Mouse (Mus musculus) right cerebral cortex, postnatal 4 days (tissue): ENCODE data around the gene C2cd5.

Source experiments
- DNase-seq: peaks from one replicate; pipeline ENCODE4 v3.0.0-alpha.2; 2022

Gene C2cd5

DNA sequence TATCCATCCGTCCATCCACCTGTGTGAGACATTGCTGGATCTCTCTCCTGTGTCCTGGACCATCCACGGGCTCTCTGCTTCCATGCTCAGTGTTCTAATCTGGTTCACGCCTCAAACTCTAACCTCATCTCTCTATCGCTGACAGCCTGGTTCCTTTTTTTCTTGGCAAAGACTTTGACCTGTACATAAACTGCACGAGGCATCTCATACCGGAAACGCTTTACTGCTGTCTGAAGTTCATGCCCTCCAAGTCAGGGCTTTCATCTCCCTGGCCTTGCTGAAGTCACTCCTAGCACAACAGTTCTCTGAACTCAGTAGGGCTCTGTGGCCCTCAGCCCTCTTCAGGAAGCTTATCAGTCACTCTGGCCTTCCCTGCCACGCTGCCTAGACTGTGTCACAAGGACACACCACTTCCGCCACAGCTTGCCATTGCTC is 15.1 kb upstream of the C2cd5 start:
- DNase-seq = no peak

DNA sequence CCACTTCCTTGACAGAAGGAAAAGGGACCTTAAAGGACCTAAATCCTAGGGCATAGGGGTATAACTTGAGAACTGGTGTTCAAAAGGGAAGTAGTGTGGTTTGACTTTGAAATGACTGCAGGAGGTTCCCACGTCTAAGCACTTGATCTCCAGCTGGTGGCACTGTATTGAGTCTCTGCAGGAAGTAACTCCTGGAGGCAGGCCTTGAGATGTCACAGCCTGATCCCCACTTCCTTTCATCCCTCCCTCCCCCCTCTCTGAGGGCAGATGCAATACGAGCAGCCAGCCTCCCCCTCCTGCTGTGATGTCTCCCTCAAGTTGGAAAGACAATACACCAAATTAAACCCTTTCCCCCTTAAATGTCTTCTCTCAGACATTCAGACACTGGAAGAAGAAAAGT is 14.6 kb upstream of the C2cd5 start:
- no peak for DNase-seq

DNA sequence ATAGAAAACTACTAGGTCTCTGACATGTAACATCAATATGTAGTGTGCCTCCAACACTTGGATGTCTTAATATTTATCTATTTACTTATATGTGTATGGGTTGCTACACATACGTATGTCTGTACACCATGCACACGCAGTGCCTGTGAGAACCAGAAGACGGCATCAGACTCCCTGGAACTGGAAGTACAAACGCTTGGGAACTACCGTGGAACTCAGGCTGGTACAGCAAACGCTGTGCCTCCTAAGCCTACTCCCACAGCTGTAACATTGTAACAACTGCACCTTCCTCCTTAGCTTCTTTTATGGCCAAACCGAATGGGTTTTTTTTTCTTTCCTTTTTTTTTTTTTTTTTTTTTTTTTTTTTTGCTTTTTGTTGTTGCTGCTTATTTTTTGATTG is 10.4 kb upstream of the C2cd5 start:
- DNase-seq = no peak

DNA sequence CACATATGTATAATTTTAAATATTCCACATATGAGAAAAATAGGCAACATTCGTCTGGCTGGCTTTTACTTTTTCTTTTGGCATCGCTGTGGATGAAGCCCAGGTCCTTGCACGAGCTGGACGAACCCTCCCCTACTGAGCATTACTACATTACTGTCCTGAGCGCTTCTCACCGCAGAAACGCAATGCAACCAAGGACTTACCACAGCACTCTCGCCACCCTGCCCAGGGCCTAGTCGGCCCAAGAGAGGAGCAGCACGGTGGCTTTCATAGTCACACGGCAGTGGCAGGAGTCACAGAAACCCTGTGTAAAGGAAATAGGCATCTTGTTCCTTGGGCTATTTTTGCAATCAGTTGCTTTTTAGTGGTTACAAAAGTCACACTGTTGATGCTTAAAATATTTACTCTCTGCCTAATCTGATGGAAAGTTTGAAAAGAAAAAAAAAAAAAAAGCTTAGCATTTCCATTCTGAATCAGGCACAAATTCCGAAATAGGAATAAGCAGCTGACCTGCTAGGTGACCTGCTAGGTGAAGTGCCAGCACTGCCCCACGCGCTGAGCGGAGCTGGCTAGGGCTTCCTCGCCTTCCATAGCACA is 9.8 kb upstream of the C2cd5 start:
- DNase-seq = no peak

DNA sequence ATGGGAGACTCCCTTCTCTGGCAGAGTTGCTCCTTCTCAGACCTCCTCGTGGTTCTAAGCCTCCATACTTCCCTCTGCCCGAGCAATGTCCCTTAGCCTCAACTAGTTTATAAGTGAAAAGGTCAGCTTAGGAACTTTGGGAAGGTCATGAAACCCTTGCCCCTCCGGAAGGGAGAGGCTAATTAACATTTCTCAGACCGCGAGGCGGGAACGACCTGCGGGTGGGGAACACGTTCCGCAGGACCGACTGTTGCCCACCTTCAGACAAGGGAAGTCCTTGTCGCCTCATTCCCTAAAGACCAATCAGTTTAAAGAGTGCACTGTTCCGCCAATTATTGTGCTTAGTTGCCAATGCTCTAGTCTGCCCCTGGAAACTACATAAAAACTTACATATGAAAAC is 8.1 kb upstream of the C2cd5 start:
- DNase-seq = no peak

DNA sequence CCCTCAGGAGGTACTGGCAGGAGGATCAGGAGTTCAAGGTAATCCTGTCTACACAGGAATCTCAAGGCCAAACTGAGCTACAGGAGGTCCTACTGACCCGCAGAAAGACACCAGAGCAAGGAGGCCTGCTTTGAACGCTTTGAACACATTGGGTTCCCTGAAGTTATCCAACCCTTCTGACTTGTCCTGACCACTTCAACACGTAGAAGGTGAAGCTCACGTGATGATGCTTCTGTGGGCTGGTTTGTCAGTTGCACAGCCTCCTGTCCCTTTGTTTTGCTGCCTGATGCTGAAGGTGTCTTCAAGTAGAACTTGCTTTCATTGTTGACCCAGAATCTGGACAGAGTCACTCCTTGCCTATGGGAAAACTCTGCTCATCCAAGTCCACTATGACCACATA is 7.7 kb upstream of the C2cd5 start:
- no peak for DNase-seq

DNA sequence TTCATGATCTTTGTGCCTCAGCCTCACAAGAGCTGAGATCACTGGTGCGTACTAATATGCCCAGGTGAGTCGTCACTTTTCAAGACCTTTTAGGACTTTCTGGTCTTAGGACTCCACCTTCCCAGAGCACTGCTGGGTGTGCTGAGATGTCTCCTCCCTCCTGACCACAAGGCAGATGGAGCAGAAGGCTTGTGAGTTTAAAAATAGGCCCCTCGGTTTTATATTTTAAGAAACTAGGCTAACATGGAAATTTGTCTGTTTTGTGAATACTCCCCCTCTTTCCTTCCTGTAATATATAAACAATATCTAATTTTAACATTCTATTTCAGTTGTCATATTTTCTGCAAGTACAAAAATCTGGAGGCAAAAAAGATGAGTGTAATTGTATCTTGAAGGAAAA is 5.8 kb upstream of the C2cd5 start:
- no peak for DNase-seq

DNA sequence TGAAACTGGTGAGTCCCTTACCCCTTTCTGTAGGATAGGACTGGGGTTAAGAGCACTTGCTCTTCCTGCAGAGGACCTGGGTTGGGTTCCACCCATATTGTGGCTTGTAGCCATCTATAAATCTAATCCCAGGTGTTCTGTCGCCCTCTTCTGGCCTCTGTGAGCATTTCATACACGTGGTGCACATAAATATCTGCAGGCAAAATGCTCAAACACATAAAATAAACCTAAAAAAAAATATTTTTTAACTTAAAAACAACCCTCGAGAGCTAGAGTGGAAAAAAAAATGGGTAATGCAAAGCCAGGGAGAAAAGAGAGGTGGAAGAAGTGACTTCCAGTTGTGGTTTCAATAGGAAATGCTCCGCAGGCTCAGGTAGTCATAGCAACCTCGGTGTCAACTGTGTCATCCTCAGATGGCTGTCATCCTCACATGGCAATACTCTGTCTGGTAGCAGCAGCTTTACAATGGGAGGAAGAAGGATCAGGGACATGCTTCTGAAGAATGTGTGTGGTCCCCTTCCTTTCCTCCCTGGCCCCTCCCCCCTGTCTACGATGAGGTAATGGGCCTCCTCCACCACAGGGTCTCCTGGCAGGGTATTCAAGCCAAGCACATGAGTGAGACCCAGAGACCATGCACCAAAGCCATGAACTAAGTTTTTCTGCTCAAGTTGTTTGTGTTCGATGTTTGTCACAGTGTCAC is 4.2 kb upstream of the C2cd5 start:
- no peak for DNase-seq

DNA sequence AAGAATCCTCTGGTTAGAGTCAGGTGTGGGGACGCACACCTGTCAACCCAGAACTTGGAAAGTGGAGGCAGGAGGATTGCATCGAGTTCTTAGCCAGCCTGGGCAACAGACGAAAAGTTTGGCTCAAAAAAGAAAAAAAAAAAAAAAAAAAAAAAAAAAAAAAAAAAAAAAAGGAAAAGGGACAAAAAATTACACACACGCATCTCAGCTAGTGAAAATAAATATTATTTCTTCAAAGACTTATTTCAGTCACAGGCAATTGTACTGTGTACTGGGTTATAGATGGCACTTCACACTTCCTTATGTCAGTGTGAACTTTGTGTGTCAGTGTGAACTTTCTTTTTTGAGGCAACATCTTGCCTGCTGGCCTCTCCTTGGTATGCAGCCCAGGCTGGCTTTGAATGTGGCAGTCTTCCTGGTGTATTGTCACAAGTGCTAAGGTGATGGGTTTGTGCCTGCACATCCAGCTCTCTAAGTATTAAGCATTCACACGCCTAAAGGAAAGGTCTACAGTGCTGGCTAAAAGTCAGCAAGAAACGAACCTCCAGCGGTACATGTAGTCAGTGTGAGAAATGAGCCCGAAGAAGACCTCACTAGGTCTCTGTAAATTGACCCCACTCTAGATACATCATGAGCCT is 656 bp upstream of the C2cd5 start:
- no peak for DNase-seq

DNA sequence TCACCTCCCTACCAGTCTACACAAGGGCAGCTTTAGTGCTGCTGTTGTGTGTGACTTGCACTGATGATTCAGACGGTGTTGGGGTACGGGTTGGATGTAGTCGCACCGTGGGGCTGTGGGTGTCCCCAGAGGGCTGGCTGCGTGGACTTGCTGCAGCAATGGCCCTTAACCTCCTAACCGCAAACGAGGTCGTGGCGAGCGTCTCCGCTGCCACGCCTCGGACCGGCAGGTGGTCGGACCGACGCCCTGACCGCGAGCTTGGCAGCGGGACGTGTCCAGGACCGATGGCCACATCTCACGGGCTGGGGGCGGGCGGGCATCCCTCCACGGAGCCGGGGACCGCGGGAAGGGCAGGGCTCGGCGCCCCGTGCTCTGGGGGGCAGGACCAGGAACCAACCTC is 660 bp downstream of the C2cd5 start:
- DNase-seq = no peak

DNA sequence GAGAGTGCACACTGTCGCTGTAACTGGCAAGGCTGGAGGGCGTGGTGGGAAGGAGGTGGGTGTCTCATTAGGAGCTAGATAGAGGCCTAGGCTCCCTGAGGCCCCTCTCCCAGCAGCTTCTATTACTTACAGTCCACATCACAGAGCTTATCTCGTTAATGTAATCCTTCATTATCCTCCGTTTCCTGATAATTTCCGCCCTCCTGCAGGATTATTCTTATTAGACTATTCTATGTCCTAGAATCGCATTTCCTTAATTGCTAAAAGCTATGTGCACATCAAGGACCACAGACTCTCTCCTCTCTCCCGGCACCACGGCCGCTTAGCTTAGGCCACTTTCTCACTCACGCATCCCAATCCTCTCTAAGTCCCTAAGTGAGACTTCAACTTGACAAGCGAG is 4.8 kb downstream of the C2cd5 start:
- no peak for DNase-seq

DNA sequence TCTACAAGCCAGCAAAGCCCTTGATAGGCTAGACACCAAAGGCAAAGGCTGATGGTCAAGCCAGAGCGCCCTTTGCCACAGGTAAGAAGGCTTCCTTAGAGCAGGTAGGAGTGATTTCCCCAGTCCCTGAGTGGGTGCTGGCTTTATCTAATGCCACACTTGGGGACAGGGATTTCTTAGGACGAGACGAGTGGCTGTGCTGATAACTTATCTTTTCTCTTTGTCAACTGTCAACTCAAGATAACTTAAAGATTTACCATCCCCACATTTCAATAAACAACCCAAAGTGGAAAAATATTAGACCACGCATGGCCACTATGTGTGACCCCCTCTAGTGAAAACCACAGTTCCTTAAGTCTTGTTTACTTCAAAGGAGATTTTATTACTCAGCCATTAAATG is 7.1 kb downstream of the C2cd5 start:
- DNase-seq = no peak

DNA sequence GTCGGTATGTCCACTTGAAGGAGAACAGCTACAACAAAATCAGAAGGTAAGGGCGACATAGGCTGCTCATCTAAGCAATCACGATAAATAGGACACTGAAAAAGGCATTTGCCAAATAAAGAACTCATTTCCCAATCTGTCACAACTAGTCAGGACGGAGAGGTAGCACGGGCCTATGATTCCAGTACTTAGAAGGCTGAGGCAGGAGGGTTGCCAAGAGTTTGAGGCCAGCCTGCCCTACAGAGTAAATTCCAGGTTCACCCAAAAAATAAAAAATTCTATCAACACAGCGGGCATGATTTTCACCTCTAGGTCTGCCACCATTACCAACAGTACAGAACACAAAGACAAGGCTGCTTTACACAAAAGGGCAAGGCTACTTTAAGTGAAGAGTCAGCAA is 8.9 kb downstream of the C2cd5 start:
- DNase-seq = no peak

DNA sequence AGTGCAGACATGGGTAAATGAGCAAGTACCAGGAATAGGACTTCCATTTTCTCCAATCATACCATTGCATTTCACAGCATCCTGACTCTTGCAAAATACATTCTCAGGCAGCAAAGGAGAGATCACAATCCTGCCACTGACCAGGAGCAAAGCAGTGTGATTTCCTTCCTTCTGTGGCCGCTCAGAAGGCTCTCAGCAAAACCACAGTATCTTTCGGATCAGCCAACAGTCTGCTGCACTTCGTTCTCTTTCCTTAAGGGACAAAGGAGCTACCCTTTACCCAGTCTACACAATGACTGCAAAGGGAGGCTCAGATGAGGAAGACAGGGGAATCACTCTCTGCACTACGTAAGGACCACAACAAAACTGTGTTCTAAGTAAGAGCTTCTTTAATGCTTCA is 12.6 kb downstream of the C2cd5 start:
- no peak for DNase-seq

DNA sequence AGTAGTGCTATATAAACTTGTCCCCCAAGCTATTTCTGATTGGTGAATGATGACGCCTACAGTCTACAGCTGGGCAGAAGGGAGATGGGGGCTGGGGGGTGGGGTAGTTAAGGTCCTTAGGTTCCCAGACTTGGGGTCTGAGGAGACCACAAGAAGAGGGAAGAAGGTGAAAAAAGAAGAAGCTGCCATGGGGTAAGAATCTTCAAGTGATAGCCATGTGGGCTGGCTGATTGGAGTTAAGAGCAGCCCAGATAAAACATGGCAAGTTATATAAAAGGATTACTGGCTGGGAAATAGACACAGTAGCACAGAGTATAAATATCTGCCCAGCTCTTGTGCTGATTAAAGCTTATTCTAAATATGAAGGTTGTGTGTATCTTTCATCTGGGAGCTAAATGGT is 14.0 kb downstream of the C2cd5 start:
- DNase-seq = no peak

DNA sequence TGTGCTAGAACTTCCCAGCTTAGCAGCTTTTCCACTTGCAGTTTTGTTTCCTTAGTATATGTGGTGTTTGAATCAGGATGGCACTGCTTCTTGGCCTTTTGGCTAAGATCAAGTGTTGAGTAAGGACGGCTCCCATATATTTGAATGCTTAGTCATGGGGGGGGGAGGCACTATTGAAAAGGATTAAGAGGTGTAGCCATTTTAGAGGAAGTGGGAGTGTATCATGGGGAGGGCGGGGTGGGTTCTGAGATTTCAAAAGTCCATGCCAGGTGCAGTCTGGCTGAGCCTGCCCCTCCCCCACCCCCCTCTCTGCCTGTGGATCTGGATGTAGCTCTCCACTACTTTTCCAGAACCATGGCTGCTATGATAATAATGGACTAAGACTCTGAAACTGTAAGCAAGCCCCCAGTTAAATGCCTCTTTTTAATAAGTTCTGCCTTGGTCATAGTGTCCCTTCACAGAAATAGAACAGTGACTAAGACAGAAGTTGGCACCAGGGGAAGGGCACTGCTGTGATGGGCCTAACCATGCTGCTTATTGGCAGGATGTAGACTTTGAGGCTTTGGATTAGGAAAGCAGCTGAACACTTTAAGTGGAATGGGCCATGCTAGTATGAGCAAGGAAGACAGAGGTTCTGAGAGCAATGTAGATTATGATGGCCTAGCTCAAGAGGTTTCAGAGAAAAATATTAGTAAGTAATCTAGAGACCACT is 15.5 kb downstream of the C2cd5 start:
- no peak for DNase-seq

DNA sequence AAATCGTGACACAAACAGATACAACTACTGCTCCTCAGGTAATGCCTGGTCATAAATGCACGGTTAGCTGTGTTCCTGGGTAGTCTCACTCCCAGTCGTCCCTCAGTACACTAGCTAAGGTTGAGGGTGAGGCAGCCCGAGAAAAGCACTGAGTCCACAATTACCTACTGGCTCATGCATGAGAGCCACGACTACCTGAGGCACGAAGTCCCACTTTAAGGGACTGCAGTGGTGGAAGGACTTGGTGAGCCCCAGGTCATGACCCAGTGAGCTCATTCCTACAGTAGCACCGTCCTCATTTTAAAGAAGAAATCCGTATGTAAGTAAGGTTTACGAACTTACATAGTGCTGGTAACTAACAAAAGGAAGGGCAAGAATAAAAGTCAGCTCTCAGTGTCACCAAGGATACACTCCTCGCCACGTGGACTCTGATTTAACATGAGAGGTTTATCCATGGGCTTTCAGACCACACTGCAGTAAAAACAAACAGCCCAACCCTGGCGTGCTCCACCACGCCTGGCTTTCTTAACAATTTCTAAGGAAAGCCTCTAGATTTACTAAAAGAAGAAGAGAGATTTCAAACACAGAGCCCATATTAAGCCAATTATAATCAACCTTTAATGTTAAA is 18.3 kb downstream of the C2cd5 start:
- no peak for DNase-seq

DNA sequence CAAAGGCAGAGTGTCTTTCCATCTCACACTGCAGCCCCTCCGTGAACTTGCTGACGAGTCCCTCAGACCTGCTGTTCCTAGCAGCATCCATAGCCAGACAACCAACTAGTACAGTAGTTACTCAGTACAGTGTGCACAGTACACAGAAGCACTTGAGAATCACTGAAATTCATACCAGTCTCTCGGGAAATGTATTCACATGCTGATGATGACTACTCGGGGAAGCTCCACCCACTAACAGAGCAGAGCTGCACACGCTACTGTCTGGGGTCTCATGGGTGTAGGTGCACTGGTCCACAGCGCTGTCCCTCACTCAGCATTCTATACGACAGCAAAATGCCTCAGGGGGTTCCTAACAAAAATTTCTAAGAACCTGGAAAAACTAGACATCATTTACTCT is 19.2 kb downstream of the C2cd5 start:
- DNase-seq = no peak

DNA sequence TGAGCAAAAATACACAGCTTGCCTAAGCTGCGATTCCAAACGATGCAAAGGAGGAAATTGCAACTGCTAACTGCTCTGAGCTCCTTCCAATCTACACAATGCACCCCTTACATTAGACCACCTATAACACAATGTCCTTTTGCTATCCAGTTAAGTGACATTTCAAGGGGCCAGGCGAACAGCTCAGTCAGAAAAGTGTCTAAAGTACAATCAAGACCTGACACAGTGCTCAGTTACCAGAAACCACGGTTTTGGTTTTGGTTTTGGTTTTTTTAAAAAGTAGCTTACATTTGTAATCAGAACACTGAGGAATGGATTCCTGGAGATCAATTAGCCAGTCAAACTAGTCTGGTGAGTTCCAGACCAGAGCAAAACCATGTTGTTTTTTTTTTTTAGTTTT is 20.8 kb downstream of the C2cd5 start:
- DNase-seq = no peak

DNA sequence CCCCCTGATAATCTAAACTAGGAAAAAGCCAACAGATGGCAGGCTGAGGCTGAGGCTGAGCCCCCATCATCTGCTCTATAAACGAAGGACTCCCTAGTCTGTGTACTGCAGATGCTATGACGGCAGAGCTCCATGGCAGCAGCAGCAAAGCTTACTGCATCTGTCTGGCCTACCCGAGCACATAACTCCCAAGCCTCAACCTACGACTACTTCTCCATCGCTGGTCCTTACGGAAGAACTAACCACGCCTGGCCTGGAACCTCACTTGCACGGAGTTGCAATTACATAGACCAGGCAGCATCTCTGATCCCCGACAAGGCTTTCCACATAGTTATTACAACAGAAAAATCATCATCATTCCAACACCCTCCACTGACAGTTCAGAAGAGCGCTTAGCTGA is 23.5 kb downstream of the C2cd5 start:
- no peak for DNase-seq

DNA sequence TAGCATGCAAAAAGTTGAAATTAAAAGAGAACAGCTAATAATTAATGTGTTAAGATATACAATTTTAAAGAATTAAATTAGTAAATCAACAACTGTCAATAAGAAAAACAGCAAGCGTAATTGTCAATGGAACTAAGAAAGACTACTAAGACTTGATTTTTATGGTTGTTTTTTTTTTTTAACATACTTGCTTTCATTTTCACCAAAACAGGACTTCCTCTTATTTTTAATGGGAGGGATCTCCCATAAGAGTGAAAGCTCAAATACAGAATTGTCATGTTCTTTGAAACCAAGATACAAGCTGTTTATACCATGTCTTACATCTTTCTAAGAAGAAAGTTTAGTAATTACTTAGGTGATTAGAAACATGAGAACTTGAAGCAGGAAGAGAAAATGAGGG is 26.0 kb downstream of the C2cd5 start:
- no peak for DNase-seq

DNA sequence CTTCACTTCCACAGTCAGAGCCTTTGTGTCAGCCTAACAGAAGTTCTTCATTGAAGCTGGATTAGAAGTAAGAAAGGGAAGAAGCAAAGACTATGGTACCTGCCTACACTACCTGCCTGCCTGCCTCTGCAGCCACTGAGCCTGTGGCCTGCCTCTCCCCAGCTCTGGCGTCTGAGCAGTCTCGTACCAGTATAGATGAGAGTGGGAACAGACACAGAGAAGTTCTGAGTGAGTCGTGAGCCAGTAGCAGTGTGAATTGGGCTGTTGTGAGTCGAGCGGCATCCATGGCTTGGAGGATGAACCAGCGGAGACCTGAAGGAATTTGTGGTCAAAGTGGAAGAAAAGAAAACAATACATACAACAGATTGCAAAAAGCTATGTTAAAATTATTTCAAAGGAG is 26.5 kb downstream of the C2cd5 start:
- no peak for DNase-seq

DNA sequence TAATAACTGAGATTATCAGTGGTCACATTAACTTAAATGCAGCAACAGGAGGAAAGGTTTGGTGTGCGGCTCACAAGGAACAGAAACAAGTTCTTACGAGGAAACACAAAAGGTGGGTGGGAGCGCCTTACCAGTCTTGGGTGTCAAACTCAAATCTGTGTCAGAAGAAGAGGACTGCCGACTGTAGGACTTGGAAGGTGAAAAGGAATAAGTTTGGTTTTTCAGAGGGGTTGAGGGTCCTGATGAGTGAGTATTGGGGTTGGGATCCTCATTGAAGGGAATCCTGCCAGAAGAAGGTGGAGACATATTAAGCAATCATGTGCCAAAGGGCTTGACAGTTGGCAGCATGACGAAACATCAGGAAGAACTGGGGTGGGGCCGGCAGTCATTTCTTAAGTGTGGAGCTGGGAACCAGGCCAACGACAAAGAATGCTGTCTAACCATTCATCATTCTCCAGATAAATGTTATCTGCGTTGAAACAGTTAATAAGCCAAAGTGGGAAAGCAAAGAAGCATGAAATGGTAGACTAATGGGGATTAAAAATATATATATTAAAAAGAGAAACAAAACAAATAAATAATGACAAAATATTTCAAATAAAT is 27.4 kb downstream of the C2cd5 start:
- DNase-seq = no peak
